Mouse (Mus musculus): ENCODE data around the gene Sox10.

GRCm38 (mm10) chr15:79185213-79185612, 20.2 kb upstream of the Sox10 start:
- TF ChIP-seq CTCF (IDR thresholded peaks at IDR 0.05; ENCODE audit: low read depth) (no peak), EP300 (IDR thresholded peaks at IDR 0.05; ENCODE audit: low read depth) (no peak)
